Mouse (Mus musculus): ENCODE measurements at regions not wholly inside any gene's neighbourhood (a gene's known extent, or its start where the extent isn't known, plus 50 kb on each side); places are given as distances from the start of the nearest gene placed in this dataset.

DNA sequence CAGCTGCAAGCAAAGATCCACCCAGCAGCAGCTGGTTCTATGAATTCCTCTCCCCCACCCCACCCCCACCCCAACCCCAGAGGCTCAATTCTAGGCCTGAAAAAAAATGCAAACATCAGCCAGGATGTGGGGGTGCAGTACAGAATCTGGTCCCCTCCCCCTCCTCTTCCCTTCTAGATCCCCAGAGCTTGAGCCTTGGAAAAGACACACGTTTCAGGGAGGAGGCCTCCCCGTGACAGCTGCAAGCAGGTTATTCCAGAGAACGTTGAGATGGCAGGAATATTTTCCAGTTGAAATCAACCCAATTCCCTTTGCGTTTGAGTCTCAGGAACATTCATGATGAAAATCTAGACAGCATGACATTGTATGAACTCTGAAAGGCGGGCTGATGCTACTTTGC, 86.2 kb upstream of the Cypt2 start:
- TF ChIP-seq CTCF (IDR thresholded peaks at IDR 0.05; ENCODE audit: borderline replicate concordance, insufficient read depth, low read length): no peak
- no peak for TF ChIP-seq POLR2A (IDR thresholded peaks at IDR 0.05; ENCODE audit: low read depth, low read length)

Measured in embryonic fibroblast, embryonic 13.5 days (primary cell).